Mouse (Mus musculus) olfactory bulb, adult 2 months (tissue): ENCODE data around the gene Rbm26.

Experiments used
- CTCF ChIP-seq: fragments of 200-500 bp; IDR thresholded peaks from 2 replicates; pipeline ENCODE4 v1.5.1; 2012; ENCODE audit warnings: low read depth, mild to moderate bottlenecking, low read length, moderate library complexity; ENCODE audit not compliant: insufficient read depth
- POLR2A ChIP-seq: fragments of 200-500 bp; IDR thresholded peaks from 2 replicates; pipeline ENCODE4 v1.6.1; 2012; ENCODE audit warnings: mild to moderate bottlenecking, low read depth, low read length, moderate library complexity; ENCODE audit not compliant: insufficient read depth

DNA sequence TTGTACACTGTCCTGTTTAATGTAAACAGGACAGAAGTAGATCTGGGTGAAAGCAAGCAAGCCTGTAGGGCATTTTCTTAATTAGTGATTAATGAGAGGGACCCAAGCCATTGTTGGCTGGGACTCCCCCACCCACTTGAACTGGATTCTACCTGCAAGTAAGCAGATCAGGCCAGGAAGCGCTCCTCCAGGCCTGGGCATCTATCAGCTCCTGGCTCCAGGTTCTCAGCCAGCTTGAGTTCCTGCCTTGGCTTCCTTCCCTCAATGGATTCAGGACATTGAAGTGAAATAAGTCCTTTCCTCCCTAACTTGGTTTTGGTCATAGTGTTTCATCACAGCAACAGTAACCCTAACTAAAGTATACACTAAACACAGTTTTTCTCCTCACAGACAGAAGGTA is 9.9 kb downstream of the Rbm26 start:
- TF ChIP-seq CTCF: no peak
- no peak for TF ChIP-seq POLR2A
